Mouse (Mus musculus) liver, adult 2 months (tissue): ENCODE results near the gene Slc5a10. TPM values are rescaled to one million over a fixed set of nuclear protein-coding genes. Genes with fewer than 3 reads are reported as not detected.

ENCODE experiments used
- DNase-seq: peaks from one replicate; pipeline ENCODE4 v3.0.0-alpha.2; 2011; ENCODE audit warnings: low read depth, low spot score; ENCODE audit errors: extremely low read depth
- H3K27ac ChIP-seq: fragments of 200-500 bp; replicated peaks from 2 replicates; pipeline ENCODE4 v1.5.1; 2012; ENCODE audit warnings: low read depth, mild to moderate bottlenecking, control low read depth, inconsistent platforms, low read length; ENCODE audit not compliant: insufficient read depth
- H3K27me3 ChIP-seq: fragments of 200-500 bp; 2 replicates; pipeline ENCODE4 v1.6.1; 2012; ENCODE audit warnings: mild to moderate bottlenecking, moderate library complexity, low read length, inconsistent platforms; ENCODE audit not compliant: control insufficient read depth, insufficient read depth
- H3K36me3 ChIP-seq: fragments of 200-500 bp; 2 replicates; pipeline ENCODE4 v1.6.1; 2012; ENCODE audit warnings: low read length, inconsistent platforms; ENCODE audit not compliant: control insufficient read depth, insufficient read depth
- H3K4me1 ChIP-seq: fragments of 200-500 bp; 2 replicates; pipeline ENCODE4 v1.6.1; 2011; ENCODE audit warnings: low read length; ENCODE audit not compliant: control insufficient read depth, insufficient read depth
- H3K4me3 ChIP-seq: fragments of 200-500 bp; 2 replicates; pipeline ENCODE4 v1.5.1; 2011; ENCODE audit warnings: low read depth, mild to moderate bottlenecking, control low read depth, low read length, moderate library complexity; ENCODE audit not compliant: insufficient read depth
- H3K79me2 ChIP-seq: fragments of 200-500 bp; 2 replicates; pipeline ENCODE4 v1.6.1; 2012; ENCODE audit warnings: inconsistent platforms, mild to moderate bottlenecking, low read length, moderate library complexity; ENCODE audit not compliant: control insufficient read depth, insufficient read depth
- H3K9ac ChIP-seq: fragments of 200-500 bp; 2 replicates; pipeline ENCODE4 v1.6.1; 2012; ENCODE audit warnings: low read depth, mild to moderate bottlenecking, control low read depth, inconsistent platforms, low read length
- CTCF ChIP-seq: fragments of 200-500 bp; IDR thresholded peaks from 2 replicates; pipeline ENCODE4 v1.5.1; 2011; ENCODE audit warnings: low read depth, low read length, control low read depth
- POLR2A ChIP-seq: fragments of 200-500 bp; IDR thresholded peaks from 2 replicates; pipeline ENCODE4 v1.6.1; 2011; ENCODE audit warnings: low read length, control low read depth; ENCODE audit not compliant: insufficient read depth; ENCODE audit errors: extremely low read depth
- WGBS: fragments of 180-500 bp; shearing (Covaris S2); methylation state at CpG from one replicate; pipeline ENCODE4 v1.1.7; 2018; 5-methylcytosine and 5-hydroxymethylcytosine counted together
- polyA plus RNA-seq: library from polyadenylated mRNA; depleted of rRNA; stranded (reverse); fragments of >200 nt; gene quantifications from 2 replicates; pipeline ENCODE4 v1.2.3, GENCODE M21; 2012
- total RNA-seq: library from RNA; depleted of rRNA; stranded (reverse); fragments of >200 nt; gene quantifications from 2 replicates; pipeline ENCODE4 v1.2.3, GENCODE M21; 2014

Gene Slc5a10
- total and polyA plus RNA-seq, 2 experiments, result not detected

GRCm38 (mm10) chr11:61658360-61658922 is 62.2 kb downstream of the Slc5a10 start:
- H3K9ac ChIP-seq, result no peak overlapping the region
- H3K27ac ChIP-seq, result no peak overlapping the region

GRCm38 (mm10) chr11:61657432-61657831 is 63.2 kb downstream of the Slc5a10 start:
- TF ChIP-seq POLR2A, result no peak
- no peak for TF ChIP-seq CTCF
- Histone ChIP-seq H3K4me3 (no peak overlapping the region), H3K9ac (no peak overlapping the region), H3K27me3 (no peaks in the 10 kb centered on the region), H3K79me2 (no peaks in the 10 kb centered on the region), H3K4me1 (no peaks in the 10 kb centered on the region), H3K27ac (no peak overlapping the region), H3K36me3 (no peaks in the 10 kb centered on the region)
- 77% methylated on average over 2 of the region's 2 CpGs for WGBS
- no peak for DNase-seq

More at GRCm38 (mm10) chr11:61658360-61658922, 62.2 kb downstream of the Slc5a10 start:
- WGBS, result 94% methylated on average over 3 of the region's 3 CpGs
- H3K36me3 ChIP-seq, result no peaks in the 10 kb centered on the region
- TF ChIP-seq POLR2A (no peak), CTCF (no peak)
- no peaks in the 10 kb centered on the region for H3K79me2 ChIP-seq
- no peaks in the 10 kb centered on the region for H3K27me3 ChIP-seq
- H3K4me3 ChIP-seq, result no peak overlapping the region
- H3K4me1 ChIP-seq, result no peaks in the 10 kb centered on the region
- DNase-seq, result no peak

- Histone ChIP-seq H3K27me3 (no peaks in the 10 kb centered on the region), H3K27ac (no peak overlapping the region), H3K4me1 (no peaks in the 10 kb centered on the region), H3K79me2 (no peaks in the 10 kb centered on the region), H3K9ac (no peak overlapping the region), H3K36me3 (no peaks in the 10 kb centered on the region), H3K4me3 (no peak overlapping the region)
- no peak for DNase-seq
- WGBS, result 82% methylated on average over 6 of the region's 6 CpGs
- TF ChIP-seq POLR2A (no peak), CTCF (no peak)
Observed at GRCm38 (mm10) chr11:61656148-61656850, 64.3 kb downstream of the Slc5a10 start.

- 66% methylated on average over 4 of the region's 4 CpGs for WGBS
- TF ChIP-seq POLR2A, result no peak
- TF ChIP-seq CTCF, result no peak
- DNase-seq, result no peak
- Histone ChIP-seq H3K27ac (no peak overlapping the region), H3K36me3 (no peaks in the 10 kb centered on the region), H3K9ac (no peak overlapping the region), H3K4me3 (no peak overlapping the region), H3K27me3 (no peaks in the 10 kb centered on the region), H3K4me1 (no peaks in the 10 kb centered on the region), H3K79me2 (no peaks in the 10 kb centered on the region)
Observed at GRCm38 (mm10) chr11:61655649-61656048, 65.0 kb downstream of the Slc5a10 start.

- TF ChIP-seq POLR2A (no peak), CTCF (no peak)
- H3K4me3 ChIP-seq, result no peak overlapping the region
- H3K27me3 ChIP-seq, result no peaks in the 10 kb centered on the region
- H3K4me1 ChIP-seq, result no peaks in the 10 kb centered on the region
- 86% methylated on average over 4 of the region's 4 CpGs for WGBS
- no peaks in the 10 kb centered on the region for H3K79me2 ChIP-seq
- H3K9ac ChIP-seq, result no peak overlapping the region; the same call in 1 of the 2 replicates
- H3K36me3 ChIP-seq, result no peaks in the 10 kb centered on the region
- no peak overlapping the region for H3K27ac ChIP-seq
- no peak for DNase-seq
Observed at GRCm38 (mm10) chr11:61654786-61655311, 65.8 kb downstream of the Slc5a10 start.

GRCm38 (mm10) chr11:61653568-61653967 is 67.1 kb downstream of the Slc5a10 start:
- H3K79me2 ChIP-seq, result no peaks in the 10 kb centered on the region
- no peak for DNase-seq
- TF ChIP-seq POLR2A, result no peak
- no peak for TF ChIP-seq CTCF
- H3K9ac ChIP-seq, result peak overlapping the region; percentile 68
- no peaks in the 10 kb centered on the region for H3K36me3 ChIP-seq
- H3K4me1 ChIP-seq, result no peaks in the 10 kb centered on the region
- peak overlapping the region; percentile 44 for H3K27ac ChIP-seq
- 62% methylated on average over 2 of the region's 2 CpGs for WGBS
- H3K4me3 ChIP-seq, result peak overlapping the region; percentile 85
- no peaks in the 10 kb centered on the region for H3K27me3 ChIP-seq
